Mouse (Mus musculus) CD4-positive naive resting alpha-beta T cell, adult 76 days (primary cell): ENCODE measurements around the gene Mecom. TPM values are rescaled to one million over a fixed set of nuclear protein-coding genes. Genes with fewer than 3 reads are reported as not detected.

Experiments used
- total RNA-seq: library from RNA; stranded (reverse); gene quantifications from one replicate; pipeline ENCODE4 v1.2.4, GENCODE M21; 2023

Mecom gene
- not detected for total RNA-seq

GRCm38 (mm10) chr3:30547908-30548307, at the start of gene Mecom:
Gene Mecom, minus strand, starts transcription at chr3:30548008.

Other genes with a start within 250 kb of the Mecom start
- 0.56 TPM for gene Actrt3, start 51.9 kb upstream of the Mecom start, total RNA-seq
- 59.6 TPM for gene Mynn, start 54.1 kb upstream of the Mecom start, total RNA-seq
- not detected for gene Lrriq4, start 96.5 kb upstream of the Mecom start, total RNA-seq
- not detected for gene Lrrc34, start 99.9 kb upstream of the Mecom start, total RNA-seq
- not detected for gene Lrrc31, start 151.8 kb upstream of the Mecom start, total RNA-seq
- gene Samd7, start 198.3 kb upstream of the Mecom start, total RNA-seq: not detected
- gene Sec62, start 244.9 kb upstream of the Mecom start, total RNA-seq: 87.8 TPM